Mouse (Mus musculus) c-Kit-negative CD71-positive TER-119-positive erythroid progenitor cells, embryonic 14.5 days (primary cell): Measurements from ENCODE around the gene Blvra.
"Not testable (repeated sequence)": the region's sequence is repeated elsewhere in the genome, so short reads cannot be mapped to it uniquely, and the experiment has no call there.

Experiments
- DNase-seq: peaks from one replicate; pipeline ENCODE4 v3.0.0-alpha.2; 2013; ENCODE audit warnings: low read depth, low spot score

The Blvra gene

DNA sequence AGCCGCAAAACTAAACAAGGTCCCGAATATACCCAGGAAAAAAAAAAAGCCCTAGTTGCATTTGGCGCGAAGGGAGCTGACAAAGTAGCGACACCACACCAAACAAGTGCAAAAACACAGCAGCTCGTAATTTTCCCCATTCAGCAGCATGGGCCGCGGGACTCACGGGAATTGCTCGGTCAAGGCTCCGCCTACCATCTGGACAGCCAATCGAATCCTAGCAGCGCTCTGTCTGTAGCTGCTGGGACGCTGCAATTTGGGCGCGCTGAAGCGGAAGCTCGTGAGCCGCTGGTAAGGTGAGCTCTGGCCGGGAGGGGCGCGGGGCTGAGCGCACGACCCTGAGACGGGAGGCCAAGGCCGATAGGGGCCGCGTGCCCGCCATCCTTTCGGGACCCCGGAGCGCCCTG lies at the start of gene Blvra:
TSS of gene Blvra (plus strand) at position 231 of the 407 bp plus-strand sequence.
- DNase-seq: peak; percentile 80

GRCm38 (mm10) chr2:127035006-127035605 lies 35.4 kb upstream of the Blvra start:
- no peak for DNase-seq

GRCm38 (mm10) chr2:127037299-127037698 lies 33.2 kb upstream of the Blvra start:
- no peak for DNase-seq

- no peak for DNase-seq
These were observed 9.0 kb upstream of the Blvra start for GRCm38 (mm10) chr2:127061471-127061870.

DNA sequence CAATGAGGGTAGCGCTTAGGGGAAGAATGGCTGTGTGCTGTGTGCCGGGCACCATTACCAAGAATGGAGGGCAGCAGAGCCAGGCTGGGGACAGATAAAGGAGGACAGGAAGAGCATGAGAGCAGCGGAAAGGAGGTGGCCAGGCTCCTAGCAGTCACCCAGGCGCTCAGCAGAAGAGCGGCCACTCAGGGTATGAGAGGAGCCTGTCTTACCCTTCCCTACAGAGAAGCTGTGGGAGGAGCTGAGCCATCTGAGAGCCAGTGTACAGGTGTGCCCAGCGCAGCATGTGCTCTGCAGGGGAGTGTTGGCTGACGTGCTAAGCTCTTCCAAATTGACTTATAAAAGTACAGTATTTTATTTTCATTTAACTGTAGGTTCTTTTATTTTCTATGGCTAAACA lies 1.7 kb upstream of the Blvra start:
- DNase-seq: no peak

- DNase-seq: no peak
These were observed 557 bp upstream of the Blvra start for GRCm38 (mm10) chr2:127069781-127070434.

DNA sequence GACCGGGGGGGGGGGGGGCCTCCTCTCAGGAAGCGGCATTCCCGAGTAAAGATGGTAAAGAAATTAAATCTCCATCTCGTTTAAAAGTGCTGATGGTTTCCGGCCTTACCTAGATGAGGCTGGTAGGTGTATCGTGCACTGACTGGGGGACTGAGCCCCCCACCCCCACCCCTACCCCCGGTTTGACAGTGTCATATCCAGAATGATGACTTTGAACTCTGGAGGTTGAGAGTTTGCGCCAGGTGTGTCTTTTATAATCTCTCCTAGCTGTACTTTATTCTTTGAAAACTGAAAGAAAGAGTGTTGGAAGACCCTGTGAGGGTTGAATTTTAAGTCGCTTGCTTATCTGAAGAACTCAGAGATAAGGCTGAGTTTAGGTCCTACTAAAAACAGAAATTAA lies 414 bp downstream of the Blvra start:
- DNase-seq: no peak

GRCm38 (mm10) chr2:127074116-127074515 lies 3.7 kb downstream of the Blvra start:
- no peak for DNase-seq

- no peak for DNase-seq
These were observed 7.1 kb downstream of the Blvra start for GRCm38 (mm10) chr2:127077611-127078010.

- DNase-seq: not testable (repeated sequence)
These were observed 8.6 kb downstream of the Blvra start for GRCm38 (mm10) chr2:127079066-127079465.

- DNase-seq: no peak
These were observed 9.6 kb downstream of the Blvra start for GRCm38 (mm10) chr2:127079881-127080590.

DNA sequence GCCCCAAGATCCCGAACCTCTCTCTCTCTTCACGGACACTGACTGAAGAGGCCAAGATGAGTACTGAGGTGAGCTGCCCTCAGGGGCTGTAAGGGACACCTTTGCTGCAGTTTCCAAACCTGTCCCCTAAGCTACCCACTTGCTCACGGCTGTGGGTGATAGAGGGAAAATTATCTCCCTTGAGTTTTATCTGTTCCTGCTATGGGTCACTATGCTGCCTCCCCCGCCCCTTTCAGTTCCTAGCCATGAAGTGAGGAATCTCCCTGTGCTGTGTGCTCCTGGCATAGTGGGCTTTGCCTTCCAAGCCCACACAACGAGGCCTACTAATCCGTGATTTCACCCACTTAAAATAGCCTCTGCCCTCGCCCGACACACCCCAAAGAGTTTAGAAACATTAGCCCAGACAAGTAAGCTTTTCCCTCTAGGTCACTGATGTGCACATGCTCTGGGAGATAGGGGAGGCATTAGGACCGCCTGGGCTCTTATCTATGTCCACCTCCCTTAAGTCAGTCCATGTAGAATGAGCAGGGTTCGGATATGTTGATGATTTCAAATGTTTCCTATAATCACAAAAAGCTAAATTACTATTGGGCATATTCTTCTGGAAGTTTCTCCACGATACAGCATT lies 10.2 kb downstream of the Blvra start:
- no peak for DNase-seq

DNA sequence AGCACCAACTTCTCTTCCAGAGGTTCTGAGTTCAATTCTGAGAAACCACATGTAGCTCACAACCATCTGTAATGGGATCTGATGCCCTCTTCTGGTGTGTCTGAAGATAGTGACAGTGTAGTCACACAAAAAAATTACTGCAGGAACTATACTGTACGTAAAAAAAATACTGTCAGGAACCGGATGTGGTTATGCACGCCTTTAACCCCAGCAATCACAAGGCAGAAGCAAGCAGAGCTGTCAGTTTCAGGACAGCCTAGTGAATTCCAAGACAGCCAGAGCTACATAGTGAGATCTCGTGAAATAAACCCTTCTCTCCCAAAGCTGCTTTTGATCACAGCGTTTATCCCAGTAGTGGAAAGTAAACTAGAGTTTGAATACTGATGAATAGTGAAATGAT lies 15.8 kb downstream of the Blvra start:
- DNase-seq: no peak

DNA sequence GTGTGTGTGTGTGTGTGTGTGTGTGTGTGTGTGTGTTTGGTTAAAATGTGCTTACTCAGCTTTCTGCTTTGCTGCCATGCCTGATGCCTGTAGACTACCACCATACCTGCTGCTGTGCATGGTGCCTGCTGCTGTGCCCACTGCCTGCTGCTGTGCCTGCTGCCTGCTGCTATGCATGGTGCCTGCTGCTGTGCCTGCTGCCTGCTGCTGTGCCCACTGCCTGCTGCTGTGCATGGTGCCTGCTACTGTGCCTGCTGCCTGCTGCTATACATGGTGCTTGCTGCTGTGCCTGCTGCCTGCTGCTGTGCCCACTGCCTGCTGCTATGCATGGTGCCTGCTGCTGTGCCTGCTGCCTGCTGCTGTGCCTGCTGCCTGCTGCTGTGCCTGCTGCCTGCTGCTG lies 19.7 kb downstream of the Blvra start:
- DNase-seq: not testable (repeated sequence)

DNA sequence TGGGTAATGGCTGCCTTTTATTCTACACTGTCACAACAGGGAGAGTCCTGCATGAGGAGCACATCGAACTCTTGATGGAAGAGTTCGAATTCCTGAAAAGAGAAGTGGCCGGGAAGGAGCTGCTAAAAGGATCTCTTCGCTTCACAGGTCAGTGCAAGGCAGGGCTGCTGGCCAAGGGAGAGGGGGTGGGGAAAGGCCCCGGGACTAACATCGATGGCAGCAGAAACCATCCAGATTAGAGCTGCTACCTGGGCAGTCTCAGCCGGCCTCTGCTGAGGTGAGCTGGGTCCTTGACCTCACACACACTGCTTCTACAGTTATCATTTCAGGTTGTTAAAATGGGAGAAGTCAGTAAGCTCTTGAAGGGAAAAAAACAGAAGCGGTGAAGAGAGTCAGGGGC lies 21.5 kb downstream of the Blvra start:
- no peak for DNase-seq

DNA sequence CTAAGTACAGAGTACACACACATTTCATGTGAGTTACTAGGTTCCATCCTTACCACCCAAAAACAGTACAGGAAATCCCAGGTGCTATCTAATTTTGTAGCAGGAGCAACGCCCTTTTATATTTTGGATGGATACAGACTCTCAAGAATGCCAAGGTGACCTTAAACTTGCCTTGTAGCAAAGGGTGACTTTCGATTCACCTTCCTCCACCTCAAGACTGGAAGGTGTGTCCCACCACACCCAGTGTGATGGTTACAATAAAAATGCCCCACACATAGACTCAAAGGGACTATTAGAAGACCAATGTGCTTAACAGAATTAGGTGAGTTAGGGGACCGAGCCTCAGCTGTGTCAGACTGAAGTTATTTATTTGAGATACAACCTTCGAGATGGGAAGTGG lies 38.5 kb downstream of the Blvra start:
- DNase-seq: no peak

DNA sequence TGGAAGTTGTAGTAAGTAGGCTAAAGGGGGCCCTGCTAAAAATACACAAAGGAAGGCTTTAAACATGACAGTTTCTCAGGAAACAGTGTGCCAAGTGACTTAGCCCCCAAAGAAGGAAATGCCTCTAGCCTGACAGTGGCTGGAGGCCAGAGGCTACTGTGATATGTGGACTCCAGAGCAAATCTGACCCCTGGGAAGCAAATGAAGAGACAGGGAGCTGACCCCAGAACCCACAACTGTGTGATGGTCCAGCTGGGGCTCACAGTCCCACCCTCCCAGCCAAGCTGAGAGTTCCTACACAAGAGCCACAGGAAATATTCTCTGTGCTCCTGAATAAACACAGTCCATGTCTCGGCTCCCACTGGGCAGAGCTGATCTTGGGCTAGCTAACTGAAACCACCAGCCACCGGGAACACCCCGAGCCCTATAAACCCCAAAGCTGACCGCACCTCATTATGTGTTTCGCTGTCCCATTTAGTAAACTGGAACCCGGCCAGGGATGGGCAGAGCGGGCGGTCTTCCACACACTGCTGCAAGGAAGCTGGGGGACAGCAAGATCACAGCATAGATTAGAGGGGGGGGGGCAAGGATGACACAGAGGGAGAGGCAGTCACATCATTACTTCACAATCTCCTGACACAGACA lies 51.2 kb downstream of the Blvra start:
- no peak for DNase-seq

DNA sequence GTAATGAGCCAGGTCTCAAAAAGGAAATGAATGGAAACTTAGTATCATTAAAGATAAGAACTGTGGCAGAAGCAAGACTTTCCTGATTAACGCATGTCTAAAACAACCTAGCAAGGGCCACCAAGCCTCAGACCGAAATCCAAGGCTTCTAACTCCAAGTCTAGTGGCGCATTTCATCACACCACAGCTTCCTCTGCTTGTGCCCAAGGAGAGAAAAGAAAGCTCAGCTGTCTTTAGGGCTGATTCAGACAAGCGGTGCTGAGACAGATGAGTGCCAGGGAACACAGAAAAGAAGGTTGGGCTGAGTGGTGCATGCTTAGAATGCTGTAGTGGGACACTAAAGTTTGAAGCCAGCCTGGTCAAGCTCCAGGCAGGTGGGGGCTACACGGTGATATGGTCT lies 58.5 kb downstream of the Blvra start:
- DNase-seq: no peak

DNA sequence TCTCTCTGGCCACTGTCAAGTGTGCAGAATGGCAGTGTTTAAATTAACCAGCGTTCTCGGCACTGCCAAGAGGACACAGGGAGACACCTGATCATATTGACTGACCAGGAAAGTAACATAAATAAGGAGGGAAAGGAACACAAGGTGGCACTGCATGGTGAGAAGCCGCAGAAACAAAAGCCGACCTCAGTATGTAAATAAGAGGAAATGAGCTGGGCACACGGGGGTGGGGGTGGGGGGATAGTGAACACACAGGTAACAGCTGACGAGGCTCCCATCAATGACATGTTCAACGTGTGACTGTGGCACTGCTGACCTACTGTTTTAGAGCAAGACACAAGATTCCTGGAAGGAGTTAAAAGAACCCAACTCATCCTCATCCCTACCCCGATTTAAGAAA lies 60.9 kb downstream of the Blvra start:
- no peak for DNase-seq

GRCm38 (mm10) chr2:127133621-127134461 lies 63.4 kb downstream of the Blvra start, which contains the start of gene Ncaph:
Gene Ncaph, minus strand, starts transcription at chr2:127133954.
- DNase-seq: peak; percentile 86

DNA sequence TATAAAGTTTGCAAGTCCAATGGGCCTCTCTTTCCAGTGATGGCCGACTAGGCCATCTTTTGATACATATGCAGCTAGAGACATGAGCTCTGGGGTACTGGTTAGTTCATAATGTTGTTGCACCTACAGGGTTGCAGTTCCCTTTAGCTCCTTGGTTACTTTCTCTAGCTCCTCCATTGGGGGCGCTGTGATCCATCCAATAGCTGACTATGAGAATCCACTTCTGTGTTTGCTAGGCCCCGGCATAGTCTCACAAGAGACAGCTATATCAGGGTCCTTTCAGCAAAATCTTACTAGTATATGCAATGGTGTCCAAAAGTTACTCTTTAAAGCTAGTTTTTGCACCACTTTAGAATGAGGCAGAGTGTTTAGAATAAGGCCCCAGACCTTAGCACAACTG lies 64.8 kb downstream of the Blvra start:
- DNase-seq: not testable (repeated sequence)
